Mouse (Mus musculus): ENCODE measurements around the gene Cib4. TPM values are rescaled to one million over a fixed set of nuclear protein-coding genes. Genes with fewer than 3 reads are reported as not detected.

Gene Cib4
- polyA plus RNA-seq, 1 experiment from 2014 or later, result not detected

GRCm38 (mm10) chr5:30496821-30497220, 48.8 kb downstream of the Cib4 start:
- no peak overlapping the region for H3K4me2 ChIP-seq
- no peak overlapping the region for H3K4me3 ChIP-seq (replicated peaks)
- no peaks in the 10 kb centered on the region for H3K4me1 ChIP-seq
- no peak overlapping the region for H3K27ac ChIP-seq
- H3K9me3 ChIP-seq (replicated peaks), result no peaks in the 10 kb centered on the region
- no peaks in the 10 kb centered on the region for H3K36me3 ChIP-seq
- ATAC-seq (replicated peaks; ENCODE audit: low FRiP score), result no peak
- 89% methylated on average over 8 of the region's 8 CpGs for WGBS
- H3K27me3 ChIP-seq, result no peaks in the 10 kb centered on the region
- no peak overlapping the region for H3K9ac ChIP-seq

DNA sequence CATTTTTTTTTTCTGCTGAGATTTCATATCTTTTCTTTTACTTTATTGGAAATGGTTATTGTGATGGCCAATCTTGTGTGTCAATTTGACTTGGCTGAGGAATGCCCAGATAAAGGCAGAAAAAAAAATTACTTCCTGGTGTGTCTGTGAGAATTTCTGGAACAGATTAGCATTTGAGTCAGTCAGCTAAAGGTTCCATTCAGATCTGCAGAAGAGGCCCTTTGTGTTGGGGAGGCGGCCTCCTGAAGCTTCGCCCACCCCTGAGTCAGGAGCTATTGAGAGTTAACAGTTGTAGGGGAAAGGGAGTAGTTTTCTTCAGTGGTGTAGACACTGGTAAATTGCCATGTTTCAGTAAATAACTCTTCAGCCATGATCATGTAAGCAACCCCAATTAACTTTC, 50.3 kb downstream of the Cib4 start:
- Histone ChIP-seq H3K9me3 (replicated peaks) (no peaks in the 10 kb centered on the region), H3K36me3 (no peaks in the 10 kb centered on the region), H3K4me2 (no peak overlapping the region), H3K4me1 (no peaks in the 10 kb centered on the region), H3K27me3 (no peaks in the 10 kb centered on the region), H3K4me3 (replicated peaks) (no peak overlapping the region), H3K27ac (no peak overlapping the region), H3K9ac (no peak overlapping the region)
- WGBS, result 88% methylated on average over 2 of the region's 2 CpGs
- no peak for ATAC-seq (replicated peaks; ENCODE audit: low FRiP score)

DNA sequence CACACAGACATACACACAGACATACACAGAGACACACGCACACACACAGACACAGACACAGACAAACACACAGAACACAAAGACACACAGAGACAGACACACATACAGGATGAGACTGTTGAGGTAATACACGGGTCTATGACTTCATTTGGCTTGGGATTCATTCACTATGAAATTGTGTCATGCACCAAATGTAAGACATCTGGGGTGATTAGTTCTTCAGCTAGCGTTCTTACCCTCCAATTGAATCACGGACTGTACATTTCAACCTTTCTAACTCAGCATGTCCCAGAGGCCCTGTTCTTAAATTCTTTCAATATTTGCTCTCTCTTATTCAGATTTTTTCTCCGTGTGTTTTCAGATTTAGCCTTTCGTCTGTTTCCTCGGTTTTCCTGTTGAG, 51.0 kb downstream of the Cib4 start:
- Histone ChIP-seq H3K4me2 (no peak overlapping the region), H3K36me3 (no peaks in the 10 kb centered on the region), H3K4me3 (replicated peaks) (no peak overlapping the region), H3K9me3 (replicated peaks) (no peaks in the 10 kb centered on the region), H3K27me3 (no peaks in the 10 kb centered on the region), H3K4me1 (no peaks in the 10 kb centered on the region), H3K9ac (no peak overlapping the region), H3K27ac (no peak overlapping the region)
- 83% methylated on average over 7 of the region's 7 CpGs for WGBS
- ATAC-seq (replicated peaks; ENCODE audit: low FRiP score), result no peak

GRCm38 (mm10) chr5:30493723-30494122, 51.9 kb downstream of the Cib4 start:
- no peak overlapping the region for H3K4me2 ChIP-seq
- no peak overlapping the region for H3K27ac ChIP-seq
- H3K27me3 ChIP-seq, result no peaks in the 10 kb centered on the region
- no peaks in the 10 kb centered on the region for H3K36me3 ChIP-seq
- no peak overlapping the region for H3K9ac ChIP-seq
- 68% methylated on average over 7 of the region's 7 CpGs for WGBS
- no peaks in the 10 kb centered on the region for H3K4me1 ChIP-seq
- ATAC-seq (replicated peaks; ENCODE audit: low FRiP score), result no peak
- H3K9me3 ChIP-seq (replicated peaks), result no peaks in the 10 kb centered on the region
- no peak overlapping the region for H3K4me3 ChIP-seq (replicated peaks)

GRCm38 (mm10) chr5:30490845-30491244, 54.8 kb downstream of the Cib4 start:
- Histone ChIP-seq H3K27me3 (no peaks in the 10 kb centered on the region), H3K4me1 (no peaks in the 10 kb centered on the region), H3K9me3 (replicated peaks) (no peaks in the 10 kb centered on the region), H3K4me3 (replicated peaks) (no peak overlapping the region), H3K27ac (no peak overlapping the region), H3K4me2 (no peak overlapping the region), H3K9ac (no peak overlapping the region), H3K36me3 (no peaks in the 10 kb centered on the region)
- WGBS, result 70% methylated on average over 5 of the region's 5 CpGs
- no peak for ATAC-seq (replicated peaks; ENCODE audit: low FRiP score)

DNA sequence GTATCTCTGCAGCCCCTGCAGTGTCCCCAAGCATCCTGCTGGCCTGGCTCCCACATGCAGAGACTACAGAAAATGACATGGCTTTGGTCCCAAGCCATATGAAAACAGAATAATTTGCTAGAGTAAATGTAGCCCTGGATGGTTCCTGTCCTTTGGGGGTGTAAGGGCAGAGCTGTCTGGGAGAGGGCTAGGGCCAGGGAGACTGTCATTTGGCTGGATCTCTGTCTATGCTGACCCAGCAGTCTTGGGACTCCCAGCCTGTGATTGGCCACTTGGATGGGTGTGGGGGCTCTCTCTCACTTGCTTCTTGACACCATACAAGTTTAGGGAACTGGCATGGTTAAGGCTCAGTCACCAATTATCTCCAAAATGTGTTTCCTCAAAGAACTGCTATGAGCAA, 55.4 kb downstream of the Cib4 start:
- Histone ChIP-seq H3K9ac (no peak overlapping the region), H3K9me3 (replicated peaks) (no peaks in the 10 kb centered on the region), H3K27ac (no peak overlapping the region), H3K36me3 (no peaks in the 10 kb centered on the region), H3K27me3 (no peaks in the 10 kb centered on the region), H3K4me3 (replicated peaks) (no peak overlapping the region), H3K4me1 (no peaks in the 10 kb centered on the region), H3K4me2 (no peak overlapping the region)
- ATAC-seq (replicated peaks; ENCODE audit: low FRiP score), result no peak

DNA sequence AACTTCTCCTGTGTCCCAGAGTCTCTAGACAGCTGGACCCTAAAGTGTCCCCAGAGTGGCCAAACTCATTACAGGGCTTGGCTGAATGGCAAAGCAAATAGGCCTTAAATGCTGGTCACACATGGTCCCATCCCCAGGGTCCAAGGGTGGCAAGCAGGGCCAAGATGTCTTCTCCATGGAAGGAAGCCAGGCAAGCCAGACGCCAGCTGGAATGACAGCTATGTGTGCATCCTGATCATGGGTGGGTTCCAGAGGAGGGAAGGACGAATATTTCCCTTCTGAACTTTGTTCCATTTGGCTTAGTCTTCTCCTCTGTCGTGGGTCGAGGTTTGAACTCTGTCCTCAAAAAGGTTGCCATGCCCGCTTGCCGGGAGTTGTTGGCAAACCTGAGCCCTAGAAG, 60.5 kb downstream of the Cib4 start:
- Histone ChIP-seq H3K4me1 (no peaks in the 10 kb centered on the region), H3K9ac (no peak overlapping the region), H3K27me3 (no peaks in the 10 kb centered on the region), H3K27ac (no peak overlapping the region), H3K4me2 (no peak overlapping the region), H3K4me3 (replicated peaks) (no peak overlapping the region), H3K9me3 (replicated peaks) (no peaks in the 10 kb centered on the region), H3K36me3 (no peaks in the 10 kb centered on the region)
- 80% methylated on average over 6 of the region's 6 CpGs for WGBS
- no peak for ATAC-seq (replicated peaks; ENCODE audit: low FRiP score)

GRCm38 (mm10) chr5:30484591-30484990, 61.0 kb downstream of the Cib4 start:
- H3K27ac ChIP-seq, result no peak overlapping the region

DNA sequence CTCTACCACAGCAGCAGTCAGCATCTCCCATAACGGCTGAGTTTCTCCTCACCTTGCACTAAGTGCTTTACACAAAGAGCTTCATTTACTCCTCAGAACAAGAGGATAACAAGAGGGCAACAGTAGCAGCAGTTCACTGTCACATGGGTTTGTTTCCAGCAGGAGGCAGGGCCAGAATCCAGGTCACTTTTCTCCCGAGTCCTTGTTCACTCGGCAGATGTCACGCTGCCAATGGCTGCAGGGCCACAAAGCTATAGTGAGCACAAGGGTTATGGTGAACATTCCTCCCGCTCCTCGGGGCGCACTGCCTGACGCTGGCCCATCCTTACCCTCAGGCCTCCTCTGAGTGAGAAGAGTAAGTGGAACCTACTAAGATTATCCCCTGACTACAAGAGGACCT, 62.1 kb downstream of the Cib4 start:
- Histone ChIP-seq H3K9me3 (replicated peaks) (no peaks in the 10 kb centered on the region), H3K27ac (no peak overlapping the region), H3K4me1 (no peaks in the 10 kb centered on the region), H3K4me3 (replicated peaks) (no peak overlapping the region), H3K4me2 (no peak overlapping the region), H3K36me3 (no peaks in the 10 kb centered on the region), H3K27me3 (no peaks in the 10 kb centered on the region), H3K9ac (no peak overlapping the region)
- WGBS, result 78% methylated on average over 8 of the region's 8 CpGs
- no peak for ATAC-seq (replicated peaks; ENCODE audit: low FRiP score)

More at GRCm38 (mm10) chr5:30484591-30484990, 61.0 kb downstream of the Cib4 start:
- no peak for ATAC-seq (replicated peaks; ENCODE audit: low FRiP score)
- no peak overlapping the region for H3K4me2 ChIP-seq
- H3K4me3 ChIP-seq (replicated peaks), result no peak overlapping the region
- WGBS, result 67% methylated on average over 5 of the region's 5 CpGs
- H3K27me3 ChIP-seq, result no peaks in the 10 kb centered on the region
- no peaks in the 10 kb centered on the region for H3K36me3 ChIP-seq
- no peaks in the 10 kb centered on the region for H3K9me3 ChIP-seq (replicated peaks)
- no peak overlapping the region for H3K9ac ChIP-seq
- no peaks in the 10 kb centered on the region for H3K4me1 ChIP-seq

- H3K4me3 ChIP-seq (replicated peaks), result no peak overlapping the region
- H3K27me3 ChIP-seq, result no peaks in the 10 kb centered on the region
- no peak overlapping the region for H3K27ac ChIP-seq
- H3K9me3 ChIP-seq (replicated peaks), result no peaks in the 10 kb centered on the region
- H3K4me2 ChIP-seq, result no peak overlapping the region
- H3K4me1 ChIP-seq, result no peaks in the 10 kb centered on the region
- WGBS, result 16% methylated on average over 5 of the region's 5 CpGs
- no peaks in the 10 kb centered on the region for H3K36me3 ChIP-seq
- no peak for ATAC-seq (replicated peaks; ENCODE audit: low FRiP score)
- no peak overlapping the region for H3K9ac ChIP-seq
Observed at GRCm38 (mm10) chr5:30482319-30482718, 63.3 kb downstream of the Cib4 start.

DNA sequence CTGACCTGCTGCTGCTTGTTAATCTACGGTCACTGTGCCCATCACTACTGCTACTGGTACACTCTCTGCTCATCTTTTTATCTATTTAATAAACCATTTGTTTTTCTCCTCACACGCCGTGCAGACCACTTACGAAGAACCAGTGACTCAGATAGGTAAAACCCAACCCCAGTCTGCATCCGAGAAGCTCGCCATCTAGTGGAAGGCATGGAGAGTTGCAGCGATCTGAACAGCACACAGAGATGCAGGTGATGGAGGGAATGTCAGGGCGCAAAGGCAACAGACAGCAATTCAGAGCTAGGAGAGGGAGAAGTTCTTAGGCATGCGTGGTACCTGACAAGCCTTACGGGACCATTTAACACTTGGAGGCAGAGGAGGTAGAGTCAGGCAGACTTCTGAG, 69.1 kb downstream of the Cib4 start:
- ATAC-seq (replicated peaks; ENCODE audit: low FRiP score), result no peak
- 39% methylated on average over 10 of the region's 10 CpGs for WGBS

GRCm38 (mm10) chr5:30472148-30472547, 73.5 kb downstream of the Cib4 start:
- Histone ChIP-seq H3K9me3 (replicated peaks) (no peaks in the 10 kb centered on the region), H3K4me2 (no peak overlapping the region), H3K36me3 (no peaks in the 10 kb centered on the region), H3K9ac (no peak overlapping the region), H3K4me3 (replicated peaks) (no peak overlapping the region), H3K4me1 (0 out of 2 replicates have a peak, but pooled peaks cover 8% of the 10 kb centered on the region), H3K27me3 (0 out of 2 replicates have a peak, but pooled peaks cover 5% of the 10 kb centered on the region), H3K27ac (no peak overlapping the region)
- WGBS, result 65% methylated on average over 5 of the region's 5 CpGs
- ATAC-seq (replicated peaks; ENCODE audit: low FRiP score), result no peak

More for the DNA sequence above, 69.1 kb downstream of the Cib4 start:
- no peaks in the 10 kb centered on the region for H3K9me3 ChIP-seq (replicated peaks)
- no peak overlapping the region for H3K4me2 ChIP-seq
- H3K27ac ChIP-seq, result no peak overlapping the region
- no peak overlapping the region for H3K9ac ChIP-seq
- no peaks in the 10 kb centered on the region for H3K4me1 ChIP-seq
- H3K27me3 ChIP-seq, result no peaks in the 10 kb centered on the region
- H3K4me3 ChIP-seq (replicated peaks), result no peak overlapping the region
- H3K36me3 ChIP-seq, result no peaks in the 10 kb centered on the region

DNA sequence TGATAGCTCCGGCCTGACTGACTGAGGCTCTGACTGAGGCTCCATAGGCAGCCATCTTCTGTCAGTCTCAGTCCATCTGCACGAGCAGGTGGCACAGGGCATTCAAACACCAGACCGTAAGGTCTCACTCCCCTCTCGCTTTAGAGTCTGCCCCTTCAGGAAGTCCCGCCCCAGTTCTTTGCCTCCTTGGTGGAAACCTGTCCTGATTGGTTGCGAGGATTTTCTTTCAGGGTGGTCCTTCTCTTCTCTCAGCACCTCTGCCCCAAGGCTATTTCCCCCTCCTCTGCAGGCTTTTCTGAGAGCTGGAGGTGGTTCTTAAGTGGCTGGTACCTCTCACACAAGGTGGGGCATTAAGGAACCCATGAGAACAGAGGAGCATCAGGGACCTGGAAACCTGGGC, 75.2 kb downstream of the Cib4 start:
- no peak overlapping the region for H3K4me3 ChIP-seq (replicated peaks)
- 53% methylated on average over 6 of the region's 6 CpGs for WGBS
- no peak for ATAC-seq (replicated peaks; ENCODE audit: low FRiP score)

More for the DNA sequence above, 75.2 kb downstream of the Cib4 start:
- no peak overlapping the region for H3K4me2 ChIP-seq
- no peak overlapping the region for H3K27ac ChIP-seq
- no peaks in the 10 kb centered on the region for H3K36me3 ChIP-seq
- H3K4me1 ChIP-seq, result peaks cover 19% of the 10 kb centered on the region
- no peaks in the 10 kb centered on the region for H3K9me3 ChIP-seq (replicated peaks)
- peaks cover 22% of the 10 kb centered on the region for H3K27me3 ChIP-seq
- no peak overlapping the region for H3K9ac ChIP-seq
